Mouse (Mus musculus) thymus, adult 2 months (tissue): ENCODE measurements at regions not wholly inside any gene's neighbourhood (a gene's known extent, or its start where the extent isn't known, plus 50 kb on each side); places are given as distances from the start of the nearest gene placed in this dataset.
A peak's percentile ranks its signal among the peaks of the same experiment; 100 is the strongest.

Experiments used
- DNase-seq: peaks from one replicate; pipeline ENCODE4 v3.0.0; 2021
- H3K27ac ChIP-seq: fragments of 200-500 bp; 2 replicates; pipeline ENCODE4 v1.5.1; 2012; ENCODE audit warnings: low read length, control low read depth; ENCODE audit not compliant: control insufficient read depth, insufficient read depth
- H3K27me3 ChIP-seq: fragments of 200-500 bp; 2 replicates; pipeline ENCODE4 v1.6.1; 2012; ENCODE audit warnings: mild to moderate bottlenecking, low read length, moderate library complexity, mixed read lengths; ENCODE audit not compliant: control insufficient read depth, insufficient read depth
- H3K36me3 ChIP-seq: fragments of 200-500 bp; 2 replicates; pipeline ENCODE4 v1.6.1; 2012; ENCODE audit warnings: mild to moderate bottlenecking, low read length, moderate library complexity; ENCODE audit not compliant: control insufficient read depth, insufficient read depth
- H3K4me1 ChIP-seq: fragments of 200-500 bp; replicated peaks from 2 replicates; pipeline ENCODE4 v1.6.1; 2012; ENCODE audit warnings: low read length; ENCODE audit not compliant: control insufficient read depth, insufficient read depth
- H3K4me3 ChIP-seq: fragments of 200-500 bp; 2 replicates; pipeline ENCODE4 v1.5.1; 2012; ENCODE audit warnings: mild to moderate bottlenecking, low read length, control low read depth, moderate library complexity; ENCODE audit not compliant: control insufficient read depth, insufficient read depth
- CTCF ChIP-seq: fragments of 200-500 bp; IDR thresholded peaks from 2 replicates; pipeline ENCODE4 v1.5.1; 2012; ENCODE audit warnings: mild to moderate bottlenecking, control low read depth, low read length, moderate library complexity, borderline replicate concordance; ENCODE audit not compliant: control insufficient read depth, poor library complexity, insufficient read depth; ENCODE audit errors: extremely low read depth
- POLR2A ChIP-seq: fragments of 200-500 bp; IDR thresholded peaks from 2 replicates; pipeline ENCODE4 v1.6.1; 2012; ENCODE audit warnings: mild to moderate bottlenecking, low read length, control low read depth, moderate library complexity; ENCODE audit not compliant: control insufficient read depth, poor library complexity, insufficient read depth; ENCODE audit errors: extremely low read depth
- WGBS: fragments of 180-500 bp; shearing (Covaris S2); methylation state at CpG from one replicate; pipeline ENCODE4 v1.1.7; 2018; 5-methylcytosine and 5-hydroxymethylcytosine counted together

GRCm38 (mm10) chr6:99994026-99994425 is 267.8 kb upstream of the Prok2 start:
- Histone ChIP-seq H3K27ac (no peak overlapping the region), H3K4me1 (no peaks in the 10 kb centered on the region; the same call in 1 of the 2 replicates), H3K27me3 (no peaks in the 10 kb centered on the region), H3K4me3 (no peak overlapping the region), H3K36me3 (no peaks in the 10 kb centered on the region)
- no peak for DNase-seq
- WGBS: 72% methylated on average over 3 of the region's 3 CpGs
- TF ChIP-seq CTCF (no peak), POLR2A (no peak)

DNA sequence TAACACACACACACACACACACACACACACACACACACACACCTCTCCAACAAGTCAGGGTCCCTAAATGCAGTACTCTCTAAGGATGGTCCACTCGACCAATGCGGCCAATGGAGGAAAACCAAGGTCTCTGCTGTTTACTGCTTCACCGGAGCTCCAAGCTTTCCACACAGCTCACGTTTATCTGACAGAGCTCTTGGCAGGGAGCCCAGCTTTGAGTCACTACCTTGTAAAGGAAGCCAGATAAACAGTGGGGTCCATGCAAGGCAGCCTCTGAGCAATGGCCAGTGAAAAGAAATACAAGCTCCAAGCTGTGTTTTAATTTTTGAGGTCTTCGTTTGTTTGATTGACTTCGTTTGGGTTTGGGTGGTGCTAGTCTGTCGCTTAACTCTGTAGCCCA is 264.9 kb upstream of the Prok2 start:
- 51% methylated on average over 7 of the region's 7 CpGs for WGBS

GRCm38 (mm10) chr6:99990604-99991003 is 264.4 kb upstream of the Prok2 start:
- Histone ChIP-seq H3K36me3 (no peaks in the 10 kb centered on the region), H3K4me1 (no peaks in the 10 kb centered on the region; the same call in 1 of the 2 replicates), H3K27ac (no peak overlapping the region), H3K4me3 (no peak overlapping the region), H3K27me3 (no peaks in the 10 kb centered on the region)
- DNase-seq: no peak
- no peak for TF ChIP-seq POLR2A
- no peak for TF ChIP-seq CTCF
- WGBS: 97% methylated on average over 6 of the region's 6 CpGs

More for the DNA sequence above, 264.9 kb upstream of the Prok2 start:
- Histone ChIP-seq H3K27me3 (no peaks in the 10 kb centered on the region), H3K4me1 (no peaks in the 10 kb centered on the region; the same call in 1 of the 2 replicates), H3K4me3 (no peak overlapping the region), H3K27ac (no peak overlapping the region), H3K36me3 (no peaks in the 10 kb centered on the region)
- DNase-seq: no peak
- TF ChIP-seq CTCF (no peak), POLR2A (no peak)

DNA sequence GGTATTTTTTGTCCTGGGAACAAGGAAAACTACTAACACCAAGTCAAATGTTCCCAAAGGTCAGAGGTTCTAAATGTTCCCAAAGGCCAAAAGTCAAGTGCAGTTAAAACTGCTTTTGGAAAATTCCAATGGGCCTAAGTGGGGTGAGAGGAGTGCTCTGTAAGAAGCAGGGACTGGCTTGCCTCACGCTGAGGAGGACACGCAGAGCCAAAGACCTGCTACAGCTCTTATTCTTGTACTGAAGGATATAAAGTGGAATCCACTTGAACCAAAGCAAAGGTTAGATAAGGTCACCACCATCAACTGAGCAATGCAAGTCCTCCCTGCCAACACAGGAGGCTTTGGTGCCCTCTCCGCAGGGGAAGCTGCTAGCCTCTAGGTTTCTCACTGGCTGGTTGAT is 260.3 kb upstream of the Prok2 start:
- Histone ChIP-seq H3K27ac (no peak overlapping the region), H3K36me3 (no peaks in the 10 kb centered on the region), H3K27me3 (no peaks in the 10 kb centered on the region; the same call in 1 of the 2 replicates), H3K4me3 (no peak overlapping the region), H3K4me1 (peaks cover 9% of the 10 kb centered on the region)
- DNase-seq: no peak
- TF ChIP-seq CTCF (no peak), POLR2A (no peak)
- WGBS: 95% methylated on average over 3 of the region's 3 CpGs

DNA sequence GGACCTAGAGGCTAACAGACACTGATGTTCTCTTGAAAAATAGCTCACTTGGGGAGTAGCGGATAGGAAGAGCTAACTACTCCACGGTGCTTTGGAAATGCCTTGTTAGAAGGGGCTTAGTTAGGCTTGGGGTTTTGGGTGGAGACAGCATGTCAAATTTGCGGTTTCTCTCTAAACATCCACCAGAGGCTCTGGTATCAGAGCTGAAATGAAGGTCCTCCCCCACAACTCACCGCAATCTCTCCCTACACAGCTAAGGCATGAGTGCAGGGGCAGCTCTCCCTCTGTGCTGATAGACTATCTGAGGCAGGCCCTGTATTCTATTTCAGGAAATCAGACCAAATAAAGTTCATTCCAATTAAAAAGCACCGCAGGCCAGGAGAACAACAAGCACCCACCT is 259.1 kb upstream of the Prok2 start:
- Histone ChIP-seq H3K27me3 (no peaks in the 10 kb centered on the region; the same call in 1 of the 2 replicates), H3K27ac (no peak overlapping the region), H3K4me3 (no peak overlapping the region), H3K4me1 (peaks cover 9% of the 10 kb centered on the region), H3K36me3 (no peaks in the 10 kb centered on the region)
- no peak for TF ChIP-seq CTCF
- no peak for TF ChIP-seq POLR2A
- WGBS: 34% methylated on average over 5 of the region's 5 CpGs
- DNase-seq: peak; percentile 6

- Histone ChIP-seq H3K27ac (no peak overlapping the region), H3K36me3 (no peaks in the 10 kb centered on the region), H3K4me1 (peaks cover 9% of the 10 kb centered on the region), H3K27me3 (no peaks in the 10 kb centered on the region; the same call in 1 of the 2 replicates), H3K4me3 (no peak overlapping the region)
- WGBS: 67% methylated on average over 10 of the region's 10 CpGs
- no peak for DNase-seq
- TF ChIP-seq CTCF: no peak
- no peak for TF ChIP-seq POLR2A
These were observed 258.6 kb upstream of the Prok2 start for GRCm38 (mm10) chr6:99984856-99985224.

DNA sequence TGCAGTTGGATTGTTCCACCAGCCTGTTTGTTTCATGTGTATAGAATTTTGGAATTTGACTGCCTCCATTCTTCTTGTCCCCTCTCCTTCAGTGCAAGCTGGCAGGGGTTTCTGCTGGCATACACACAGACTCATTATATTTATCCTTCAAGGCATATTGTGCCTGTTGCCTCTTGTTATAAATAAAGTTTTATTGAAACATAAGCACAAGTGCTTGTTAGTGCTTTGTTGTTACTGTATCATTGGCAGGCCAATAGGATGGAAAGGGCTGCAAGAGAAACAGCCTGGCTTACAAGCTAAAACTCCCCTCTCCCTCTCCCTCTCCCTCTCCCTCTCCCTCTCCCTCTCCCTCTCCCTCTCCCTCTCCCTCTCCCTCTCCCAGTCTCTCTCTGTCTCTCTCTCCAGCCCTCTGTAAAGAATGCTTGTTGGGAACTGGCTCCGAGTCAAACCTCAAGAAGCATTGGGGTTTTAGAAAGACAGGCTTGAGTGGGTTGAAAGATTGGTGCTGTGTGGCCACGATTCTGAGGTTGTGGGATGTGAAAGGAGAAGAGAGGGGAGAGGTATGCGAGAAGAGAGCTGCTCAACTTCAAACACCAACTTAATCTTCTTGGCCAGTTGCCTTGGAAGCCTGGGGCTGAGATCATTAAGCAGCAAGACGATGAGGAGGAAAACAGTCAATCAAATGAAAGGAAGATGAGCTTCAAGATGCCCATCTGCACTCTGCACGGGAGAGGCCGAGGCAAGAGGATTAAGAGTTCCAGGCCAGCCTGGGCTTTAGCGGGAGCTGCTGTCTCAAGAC is 258.1 kb upstream of the Prok2 start:
- no peaks in the 10 kb centered on the region for H3K36me3 ChIP-seq
- DNase-seq: no peak
- 37% methylated on average over 7 of the region's 7 CpGs for WGBS

More for the DNA sequence above, 258.1 kb upstream of the Prok2 start:
- Histone ChIP-seq H3K27me3 (no peaks in the 10 kb centered on the region; the same call in 1 of the 2 replicates), H3K4me3 (no peak overlapping the region), H3K4me1 (peaks cover 9% of the 10 kb centered on the region), H3K27ac (no peak overlapping the region)
- TF ChIP-seq POLR2A (no peak), CTCF (no peak)
